Mouse (Mus musculus): ENCODE measurements at regions not wholly inside any gene's neighbourhood (a gene's known extent, or its start where the extent isn't known, plus 50 kb on each side); places are given as distances from the start of the nearest gene placed in this dataset.

DNA sequence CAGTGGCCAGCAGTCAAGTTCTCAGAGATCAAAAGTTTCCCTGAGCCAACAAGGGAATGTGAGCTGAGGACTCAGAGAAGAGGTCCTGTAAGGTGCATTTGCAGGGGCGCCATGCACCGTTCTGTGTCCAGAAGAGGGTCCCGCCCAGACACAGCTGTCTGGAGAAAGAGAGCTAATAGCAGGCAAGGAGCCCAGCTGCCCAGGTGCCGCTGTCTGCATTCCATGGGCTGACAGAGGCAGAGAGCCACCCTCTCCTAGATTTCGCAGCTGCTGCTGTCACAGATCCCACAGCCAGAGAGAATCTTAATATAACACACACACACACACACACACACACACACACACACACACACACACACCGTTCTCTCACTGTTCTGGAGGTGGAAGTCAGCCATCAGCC lies 73.0 kb upstream of the Ttc34 start:
- H3K36me3 ChIP-seq (ENCODE audit: control insufficient read depth in 1 of 2, insufficient read depth in 2 of 2, low read length in 2 of 2) = no peaks in the 10 kb centered on the region
- H3K79me2 ChIP-seq (ENCODE audit: control insufficient read depth, insufficient read depth, low read length, poor library complexity) = no peaks in the 10 kb centered on the region
- H3K9ac ChIP-seq (ENCODE audit: control insufficient read depth, low read depth, low read length, poor library complexity, severe bottlenecking) = no peak overlapping the region
- H3K9me3 ChIP-seq (replicated peaks; ENCODE audit: insufficient read depth, low read length) = no peaks in the 10 kb centered on the region
- no peaks in the 10 kb centered on the region for H3K4me1 ChIP-seq (ENCODE audit: control insufficient read depth in 1 of 2, insufficient read depth in 2 of 2, low read length in 2 of 2)
- no peak for DNase-seq (ENCODE audit: low read depth, low spot score)
- H3K4me3 ChIP-seq (ENCODE audit: control insufficient read depth in 1 of 2, insufficient read depth in 1 of 2, low read depth in 2 of 2, low read length in 2 of 2) = no peak overlapping the region
- no peak overlapping the region for H3K27ac ChIP-seq (ENCODE audit: control insufficient read depth, low read depth, low read length)
- no peaks in the 10 kb centered on the region for H3K27me3 ChIP-seq (ENCODE audit: control insufficient read depth in 1 of 2, insufficient read depth in 2 of 2, low read length in 2 of 2)
- TF ChIP-seq USF1 (IDR thresholded peaks at IDR 0.05; ENCODE audit: low read depth, low read length) = no peak

DNA sequence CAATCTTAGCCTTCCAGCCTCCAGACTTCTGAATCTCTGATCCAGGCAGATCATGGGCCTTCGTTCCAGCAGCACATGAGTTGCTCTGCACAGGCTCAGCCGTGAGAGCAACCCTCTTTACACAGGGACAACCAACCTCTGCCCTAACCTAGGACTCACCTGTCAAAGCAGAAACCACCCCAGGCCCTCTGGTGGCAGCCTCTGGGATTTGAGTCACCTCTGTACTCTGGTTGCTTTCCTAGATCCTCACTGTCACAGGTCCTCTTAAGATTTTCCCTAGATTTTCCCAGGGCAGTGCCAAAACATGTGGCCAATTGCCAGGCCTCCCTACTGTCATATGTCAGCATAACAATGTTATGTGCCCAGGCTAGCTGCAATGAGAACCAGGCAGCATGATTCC lies 71.1 kb upstream of the Ttc34 start:
- H3K27me3 ChIP-seq (ENCODE audit: control insufficient read depth in 1 of 2, insufficient read depth in 2 of 2, low read length in 2 of 2) = no peaks in the 10 kb centered on the region
- TF ChIP-seq ETS1 (IDR thresholded peaks at IDR 0.05; ENCODE audit: low read depth, low read length) = no peak
- TF ChIP-seq CTCF (IDR thresholded peaks at IDR 0.05 in 2 of 3, conservative IDR thresholded peaks at IDR 0.05 in 1 of 3; ENCODE audit: control insufficient read depth in 1 of 3, insufficient read depth in 1 of 3, low read depth in 2 of 3, low read length in 3 of 3, poor library complexity in 1 of 3, severe bottlenecking in 1 of 3) = no peak
- no peak for TF ChIP-seq ZKSCAN1 (IDR thresholded peaks at IDR 0.05; ENCODE audit: low read depth, low read length)
- no peak for TF ChIP-seq SIN3A (IDR thresholded peaks at IDR 0.05; ENCODE audit: low read length)
- no peak for TF ChIP-seq GATA1 (IDR thresholded peaks at IDR 0.05; ENCODE audit: low read depth, low read length)
- TF ChIP-seq MEF2A (IDR thresholded peaks at IDR 0.05; ENCODE audit: extremely low read depth, insufficient replicate concordance, low read depth, low read length, poor library complexity, severe bottlenecking) = no peak
- no peak for TF ChIP-seq MXI1 (IDR thresholded peaks at IDR 0.05; ENCODE audit: low read depth, low read length)
- TF ChIP-seq POLR2AphosphoS5 (IDR thresholded peaks at IDR 0.05; ENCODE audit: borderline replicate concordance, low read depth, low read length) = no peak
- no peak for TF ChIP-seq CHD1 (IDR thresholded peaks at IDR 0.05; ENCODE audit: low read depth, low read length)
- no peak for TF ChIP-seq RCOR1 (IDR thresholded peaks at IDR 0.05; ENCODE audit: low read depth, low read length)
- no peak for TF ChIP-seq USF1 (IDR thresholded peaks at IDR 0.05; ENCODE audit: low read depth, low read length)
- H3K4me3 ChIP-seq (ENCODE audit: control insufficient read depth in 1 of 2, insufficient read depth in 1 of 2, low read depth in 2 of 2, low read length in 2 of 2) = no peak overlapping the region
- H3K27ac ChIP-seq (ENCODE audit: control insufficient read depth, low read depth, low read length) = no peak overlapping the region
- no peak for DNase-seq (ENCODE audit: low read depth, low spot score)
- no peak overlapping the region for H3K9ac ChIP-seq (ENCODE audit: control insufficient read depth, low read depth, low read length, poor library complexity, severe bottlenecking)
- H3K36me3 ChIP-seq (ENCODE audit: control insufficient read depth in 1 of 2, insufficient read depth in 2 of 2, low read length in 2 of 2) = no peaks in the 10 kb centered on the region
- no peaks in the 10 kb centered on the region for H3K9me3 ChIP-seq (replicated peaks; ENCODE audit: insufficient read depth, low read length)
- H3K79me2 ChIP-seq (ENCODE audit: control insufficient read depth, insufficient read depth, low read length, poor library complexity) = no peaks in the 10 kb centered on the region
- H3K4me1 ChIP-seq (ENCODE audit: control insufficient read depth in 1 of 2, insufficient read depth in 2 of 2, low read length in 2 of 2) = no peaks in the 10 kb centered on the region

DNA sequence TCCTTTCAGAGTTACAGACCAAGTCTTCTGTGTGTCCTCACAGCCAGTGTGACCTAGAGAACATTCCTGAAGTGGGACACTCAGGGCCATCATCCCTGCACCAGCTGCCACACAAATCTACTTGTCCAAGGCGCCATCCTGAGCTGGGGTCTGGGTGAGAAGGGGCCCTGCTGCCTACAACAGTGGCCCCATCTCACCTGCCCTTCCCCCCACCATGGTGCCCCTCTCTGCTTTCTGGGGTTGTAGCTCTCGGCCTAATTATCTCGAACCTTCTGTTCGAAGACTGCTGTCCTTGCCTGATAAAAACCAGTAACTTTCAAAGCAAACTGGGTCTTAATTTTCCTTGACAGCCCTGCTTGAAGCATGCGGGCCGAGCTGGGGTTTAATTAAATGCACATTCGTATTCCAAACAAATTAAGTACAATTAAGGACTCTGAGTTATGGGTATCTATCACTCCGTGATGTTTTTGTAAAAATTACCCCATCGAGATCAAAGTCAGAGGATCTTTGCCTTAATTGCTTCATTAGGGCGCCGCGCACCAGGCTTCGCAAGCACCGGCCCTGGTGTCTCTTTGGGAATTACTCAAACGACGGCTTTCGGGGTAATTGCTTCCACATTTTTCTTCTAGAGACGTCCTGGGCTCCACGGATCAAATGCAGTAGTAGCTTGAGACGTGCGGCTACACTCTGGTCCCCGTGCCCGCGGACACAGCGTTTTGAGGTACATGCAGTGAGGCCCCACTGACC lies 65.8 kb upstream of the Ttc34 start:
- Histone ChIP-seq H3K9ac (ENCODE audit: control insufficient read depth, low read depth, low read length, poor library complexity, severe bottlenecking) (no peak overlapping the region), H3K4me1 (ENCODE audit: control insufficient read depth in 1 of 2, insufficient read depth in 2 of 2, low read length in 2 of 2) (no peaks in the 10 kb centered on the region), H3K27ac (ENCODE audit: control insufficient read depth, low read depth, low read length) (no peak overlapping the region), H3K9me3 (replicated peaks; ENCODE audit: insufficient read depth, low read length) (no peaks in the 10 kb centered on the region), H3K27me3 (ENCODE audit: control insufficient read depth in 1 of 2, insufficient read depth in 2 of 2, low read length in 2 of 2) (no peaks in the 10 kb centered on the region), H3K4me3 (ENCODE audit: control insufficient read depth in 1 of 2, insufficient read depth in 1 of 2, low read depth in 2 of 2, low read length in 2 of 2) (no peak overlapping the region), H3K79me2 (ENCODE audit: control insufficient read depth, insufficient read depth, low read length, poor library complexity) (no peaks in the 10 kb centered on the region), H3K36me3 (ENCODE audit: control insufficient read depth in 1 of 2, insufficient read depth in 2 of 2, low read length in 2 of 2) (no peaks in the 10 kb centered on the region)
- TF ChIP-seq HCFC1 (IDR thresholded peaks at IDR 0.05; ENCODE audit: low read depth, low read length) (no peak), SIN3A (IDR thresholded peaks at IDR 0.05; ENCODE audit: low read length) (no peak), NRF1 (IDR thresholded peaks at IDR 0.05; ENCODE audit: insufficient read depth, low read depth, low read length, poor library complexity, severe bottlenecking) (no peak), MAZ (IDR thresholded peaks at IDR 0.05; ENCODE audit: low read depth, low read length) (no peak), RAD21 (IDR thresholded peaks at IDR 0.05; ENCODE audit: low read depth, low read length) (no peak), POLR2AphosphoS2 (IDR thresholded peaks at IDR 0.05; ENCODE audit: low read length) (no peak), TBP (IDR thresholded peaks at IDR 0.05; ENCODE audit: low read depth, low read length) (no peak), MAX (IDR thresholded peaks at IDR 0.05; ENCODE audit: low read length) (no peak), MEF2A (IDR thresholded peaks at IDR 0.05; ENCODE audit: extremely low read depth, insufficient replicate concordance, low read depth, low read length, poor library complexity, severe bottlenecking) (no peak), CTCF (IDR thresholded peaks at IDR 0.05 in 2 of 3, conservative IDR thresholded peaks at IDR 0.05 in 1 of 3; ENCODE audit: control insufficient read depth in 1 of 3, insufficient read depth in 1 of 3, low read depth in 2 of 3, low read length in 3 of 3, poor library complexity in 1 of 3, severe bottlenecking in 1 of 3) (no peak), GATA1 (IDR thresholded peaks at IDR 0.05; ENCODE audit: low read depth, low read length) (no peak), E2F4 (IDR thresholded peaks at IDR 0.05; ENCODE audit: borderline replicate concordance, low read depth, low read length) (no peak), ZKSCAN1 (IDR thresholded peaks at IDR 0.05; ENCODE audit: low read depth, low read length) (no peak), TCF12 (IDR thresholded peaks at IDR 0.05; ENCODE audit: low read depth, low read length) (no peak), ZMIZ1 (IDR thresholded peaks at IDR 0.05; ENCODE audit: low read depth, low read length) (no peak)
- no peak for DNase-seq (ENCODE audit: low read depth, low spot score)

Measured in MEL (cell line).